Mouse (Mus musculus) midbrain, embryonic 14.5 days (tissue): Measurements from ENCODE around the gene Wdr78. TPM values are rescaled to one million over a fixed set of nuclear protein-coding genes. Genes with fewer than 3 reads are reported as not detected.

ENCODE experiments used
- ATAC-seq: fragments of 200-750 bp; cut with Nextera tagmentation; 2 replicates; pipeline ENCODE4 v1.8.0; 2017; ENCODE audit warnings: moderate number of reproducible peaks, moderate library complexity; ENCODE audit not compliant: low FRiP score, low TSS enrichment
- DNase-seq: peaks from one replicate; pipeline ENCODE4 v3.0.0-alpha.2; 2015
- H3K27ac ChIP-seq: fragments of 300-500 bp; sonication (generic); replicated peaks from 2 replicates; pipeline ENCODE4 v1.5.1; 2014; ENCODE audit warnings: mild to moderate bottlenecking, low read depth, low read length, moderate library complexity
- H3K27me3 ChIP-seq: fragments of 300-500 bp; sonication (generic); 2 replicates; pipeline ENCODE4 v1.6.1; 2014; ENCODE audit warnings: low read length, control low read depth, mixed read lengths; ENCODE audit not compliant: control insufficient read depth, insufficient read depth
- H3K36me3 ChIP-seq: fragments of 300-500 bp; sonication (generic); 2 replicates; pipeline ENCODE4 v1.6.1; 2014; ENCODE audit warnings: low read length, control low read depth; ENCODE audit not compliant: control insufficient read depth, insufficient read depth
- H3K4me1 ChIP-seq: fragments of 300-500 bp; sonication (generic); 2 replicates; pipeline ENCODE4 v1.6.1; 2014; ENCODE audit warnings: mild to moderate bottlenecking, antibody characterized with exemption, low read length, control low read depth; ENCODE audit not compliant: control insufficient read depth, insufficient read depth
- H3K4me2 ChIP-seq: fragments of 300-500 bp; sonication (generic); 2 replicates; pipeline ENCODE4 v1.6.1; 2014; ENCODE audit warnings: mild to moderate bottlenecking, low read length, moderate library complexity
- H3K4me3 ChIP-seq: fragments of 300-500 bp; sonication (generic); replicated peaks from 2 replicates; pipeline ENCODE4 v1.5.1; 2014; ENCODE audit warnings: low read depth, low read length
- H3K9ac ChIP-seq: fragments of 300-500 bp; sonication (generic); replicated peaks from 2 replicates; pipeline ENCODE4 v1.6.1; 2014; ENCODE audit warnings: mild to moderate bottlenecking, low read length, moderate library complexity
- H3K9me3 ChIP-seq: fragments of 300-500 bp; sonication (generic); 2 replicates; pipeline ENCODE4 v1.6.1; 2016; ENCODE audit warnings: low read length, control low read depth, mixed read lengths; ENCODE audit not compliant: control insufficient read depth
- WGBS: fragments of 180-500 bp; shearing (Covaris S2); extraction: QIAGEN DNeasy Blood & Tissue Kit; methylation state at CpG from one replicate; pipeline ENCODE4 v1.1.7; 2014; 5-methylcytosine and 5-hydroxymethylcytosine counted together
- polyA plus RNA-seq: library from polyadenylated mRNA; unstranded; fragments of >200 nt; fragmentation: Nextera tagmentation; extraction: Ambion mirVana; gene quantifications from 2 replicates; pipeline ENCODE4 v1.2.1, GENCODE M21; 2014

Wdr78 gene
- polyA plus RNA-seq, 1 experiment from 2014 or later = 5.3 TPM

DNA sequence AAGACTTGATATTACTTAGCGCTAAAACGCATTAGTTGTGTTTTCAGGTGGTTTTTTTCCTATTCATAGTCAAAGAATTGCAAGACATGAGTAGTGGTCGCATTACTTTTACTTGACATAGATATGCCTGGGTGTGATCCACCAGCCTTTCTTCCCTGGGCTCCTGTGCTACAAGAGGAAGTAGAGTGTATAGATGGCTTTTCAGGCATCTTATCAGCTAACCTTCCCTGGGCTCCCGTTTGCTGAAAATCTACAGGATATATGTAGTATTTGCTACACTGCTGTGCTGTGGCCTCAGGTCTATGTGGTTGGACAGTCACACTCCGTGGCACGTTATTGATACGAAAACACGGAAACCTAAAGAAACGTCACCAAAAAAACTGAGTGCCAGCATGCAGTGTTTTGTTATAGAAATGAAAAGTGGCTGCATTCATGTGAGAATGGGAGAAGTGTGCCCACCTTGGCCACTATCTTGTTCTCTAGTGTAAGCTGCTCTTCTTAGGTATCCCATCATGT lies 6.6 kb upstream of the Wdr78 start:
- Histone ChIP-seq H3K9me3 (no peaks in the 10 kb centered on the region), H3K9ac (no peak overlapping the region), H3K36me3 (peaks cover 4% of the 10 kb centered on the region; the same call in 1 of the 2 replicates), H3K27ac (no peak overlapping the region), H3K4me2 (0 out of 2 replicates have a peak overlapping the region, but pooled peaks have one; percentile 92), H3K4me3 (no peak overlapping the region), H3K27me3 (no peaks in the 10 kb centered on the region), H3K4me1 (peaks cover 10% of the 10 kb centered on the region)
- ATAC-seq (no peak), DNase-seq (no peak)
- WGBS = 87% methylated on average over 9 of the region's 9 CpGs

DNA sequence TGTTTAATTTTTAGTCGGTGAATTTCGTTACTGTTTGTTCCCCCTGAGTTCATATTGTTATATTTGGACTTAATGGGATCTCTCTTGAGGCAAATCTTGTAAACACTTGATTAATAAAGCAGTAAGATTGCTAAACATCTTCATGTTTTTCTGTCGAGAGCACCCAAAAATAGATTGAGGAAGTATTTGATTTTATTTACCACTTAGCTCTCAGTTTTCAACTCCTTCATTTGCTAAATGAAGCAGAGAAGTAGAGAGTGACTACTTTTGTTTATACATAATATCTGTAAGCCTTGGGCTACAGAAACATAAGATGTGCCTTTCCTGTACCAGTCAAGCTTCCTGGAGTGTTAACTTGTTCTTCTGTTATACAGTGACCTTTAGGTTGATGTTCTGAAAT lies 6.0 kb upstream of the Wdr78 start:
- H3K9me3 ChIP-seq = no peaks in the 10 kb centered on the region
- peaks cover 15% of the 10 kb centered on the region for H3K4me1 ChIP-seq
- DNase-seq (no peak), ATAC-seq (no peak)
- no peak overlapping the region for H3K9ac ChIP-seq
- peaks cover 4% of the 10 kb centered on the region; the same call in 1 of the 2 replicates for H3K36me3 ChIP-seq
- 42% methylated on average over 3 of the region's 3 CpGs for WGBS
- H3K27me3 ChIP-seq = no peaks in the 10 kb centered on the region
- peak overlapping the region; percentile 92 for H3K4me2 ChIP-seq
- peak overlapping the region; percentile 83; the same call in 1 of the 2 replicates for H3K4me3 ChIP-seq
- no peak overlapping the region for H3K27ac ChIP-seq

DNA sequence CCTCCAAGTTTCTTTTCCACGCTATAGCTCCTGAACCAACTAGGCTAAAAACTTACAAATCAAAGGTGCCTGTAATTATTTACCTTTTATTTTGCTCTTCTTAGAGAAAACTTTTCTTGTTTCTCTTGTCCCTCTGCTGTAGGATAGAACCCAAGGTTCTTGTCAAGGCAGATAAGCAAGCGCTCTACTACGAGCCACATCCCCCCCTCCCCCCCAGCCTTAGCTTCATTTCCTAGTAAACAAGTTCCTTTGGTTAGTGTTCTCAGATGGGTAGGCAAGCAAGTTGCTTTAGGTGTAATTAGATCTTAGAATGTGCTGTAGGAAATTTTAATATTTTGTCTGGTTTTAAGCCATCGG lies 5.7 kb upstream of the Wdr78 start:
- Histone ChIP-seq H3K27me3 (no peaks in the 10 kb centered on the region), H3K9me3 (no peaks in the 10 kb centered on the region), H3K9ac (peak overlapping the region; percentile 74), H3K4me3 (peak overlapping the region; percentile 83), H3K36me3 (peaks cover 4% of the 10 kb centered on the region; the same call in 1 of the 2 replicates), H3K4me1 (peaks cover 19% of the 10 kb centered on the region), H3K4me2 (peak overlapping the region; percentile 92), H3K27ac (peak overlapping the region; percentile 77; the same call in 1 of the 2 replicates)
- 18% methylated on average over 4 of the region's 4 CpGs for WGBS
- DNase-seq (peak; percentile 6), ATAC-seq (no peak)

GRCm38 (mm10) chr4:103119229-103120027 lies 5.1 kb upstream of the Wdr78 start:
- Histone ChIP-seq H3K9ac (peak overlapping the region; percentile 74), H3K4me3 (peak overlapping the region; percentile 83), H3K4me2 (peak overlapping the region; percentile 92), H3K36me3 (peaks cover 4% of the 10 kb centered on the region; the same call in 1 of the 2 replicates), H3K27me3 (no peaks in the 10 kb centered on the region), H3K9me3 (no peaks in the 10 kb centered on the region), H3K27ac (peak overlapping the region; percentile 77), H3K4me1 (peaks cover 21% of the 10 kb centered on the region)
- peak; percentile 88 for DNase-seq
- peak; percentile 66 for ATAC-seq
- WGBS = under 1% methylated on average over 104 of the region's 111 CpGs

- Histone ChIP-seq H3K27me3 (no peaks in the 10 kb centered on the region), H3K36me3 (peaks cover 4% of the 10 kb centered on the region; the same call in 1 of the 2 replicates), H3K4me3 (peak overlapping the region; percentile 83), H3K9ac (peak overlapping the region; percentile 74), H3K27ac (peak overlapping the region; percentile 77), H3K4me2 (peak overlapping the region; percentile 92), H3K4me1 (peaks cover 21% of the 10 kb centered on the region), H3K9me3 (no peaks in the 10 kb centered on the region)
- DNase-seq = no peak
- ATAC-seq = no peak
- WGBS = under 1% methylated on average over 15 of the region's 15 CpGs
Observed at GRCm38 (mm10) chr4:103118888-103119228, 4.5 kb upstream of the Wdr78 start.

DNA sequence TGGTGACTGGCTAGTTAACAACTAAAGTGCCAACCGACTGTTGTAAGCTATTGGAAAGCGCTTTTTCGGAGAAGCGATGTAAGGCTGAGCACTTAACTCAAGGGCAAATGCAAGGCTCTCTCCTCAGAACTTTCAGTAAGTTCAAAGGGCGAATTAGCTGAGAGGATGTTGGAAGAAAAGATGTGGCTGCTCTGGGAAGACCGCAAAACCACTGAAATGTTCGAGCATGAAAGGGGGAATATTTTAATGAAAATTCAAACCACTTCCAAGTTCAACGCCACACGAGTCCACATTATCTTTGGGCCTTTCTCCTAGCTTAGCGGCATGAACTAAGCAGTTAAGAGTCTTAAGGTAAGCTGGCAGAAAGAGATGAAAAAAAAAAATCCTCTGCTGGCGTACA lies 953 bp downstream of the Wdr78 start:
- Histone ChIP-seq H3K36me3 (peaks cover 7% of the 10 kb centered on the region), H3K9me3 (no peaks in the 10 kb centered on the region), H3K9ac (peak overlapping the region; percentile 72), H3K4me2 (peak overlapping the region; percentile 78), H3K4me3 (peak overlapping the region; percentile 68), H3K27ac (peak overlapping the region; percentile 99; the same call in 1 of the 2 replicates), H3K27me3 (no peaks in the 10 kb centered on the region), H3K4me1 (peaks cover 21% of the 10 kb centered on the region)
- ATAC-seq = no peak
- 8% methylated on average over 11 of the region's 11 CpGs for WGBS
- DNase-seq = no peak

DNA sequence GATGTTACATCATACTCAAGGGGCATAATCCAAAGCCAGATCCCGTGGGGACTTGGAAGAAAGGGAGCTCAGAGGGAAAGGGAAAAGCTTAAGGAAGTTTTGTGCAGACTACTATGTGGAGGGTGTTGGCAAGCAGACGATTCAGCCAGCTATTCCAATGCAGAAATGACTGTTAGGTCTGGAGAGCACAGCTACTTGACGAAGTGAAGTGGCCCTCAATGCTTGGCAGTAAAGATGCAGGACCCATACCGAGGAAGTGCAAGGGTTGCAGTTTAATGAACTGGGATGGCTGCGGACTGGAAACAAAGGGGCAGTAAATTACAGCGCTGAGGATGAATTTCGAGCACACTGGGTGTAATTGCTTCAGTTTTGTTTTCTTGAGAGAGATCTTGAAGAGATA lies 1.7 kb downstream of the Wdr78 start:
- H3K9me3 ChIP-seq = no peaks in the 10 kb centered on the region
- H3K4me1 ChIP-seq = peaks cover 21% of the 10 kb centered on the region
- DNase-seq (no peak), ATAC-seq (no peak)
- WGBS = 72% methylated on average over 7 of the region's 7 CpGs
- peaks cover 7% of the 10 kb centered on the region for H3K36me3 ChIP-seq
- H3K27me3 ChIP-seq = no peaks in the 10 kb centered on the region
- no peak overlapping the region for H3K9ac ChIP-seq
- H3K4me2 ChIP-seq = peak overlapping the region; percentile 78
- H3K27ac ChIP-seq = no peak overlapping the region
- no peak overlapping the region; the same call in 1 of the 2 replicates for H3K4me3 ChIP-seq

DNA sequence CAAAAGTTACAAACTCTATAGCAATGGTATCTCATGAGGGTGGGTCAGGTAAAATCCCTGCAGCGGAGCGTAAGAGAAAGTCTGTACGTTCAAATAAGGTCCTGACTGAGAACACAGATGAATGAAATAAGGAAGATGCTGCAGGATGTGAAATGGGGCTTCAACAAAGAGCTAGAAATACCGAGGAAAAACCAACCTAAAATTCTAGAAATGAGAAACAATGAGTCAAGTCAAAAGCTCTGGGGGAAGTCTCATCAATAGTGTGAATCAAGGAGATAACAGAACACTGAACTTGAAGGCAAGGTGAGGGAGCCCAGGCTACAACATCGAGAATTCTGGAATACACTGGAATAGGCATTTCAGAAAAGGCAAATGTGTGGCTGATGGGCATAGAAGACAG lies 15.8 kb downstream of the Wdr78 start:
- Histone ChIP-seq H3K36me3 (no peaks in the 10 kb centered on the region), H3K4me2 (no peak overlapping the region), H3K9ac (no peak overlapping the region), H3K27ac (no peak overlapping the region), H3K4me3 (no peak overlapping the region), H3K4me1 (no peaks in the 10 kb centered on the region), H3K27me3 (no peaks in the 10 kb centered on the region), H3K9me3 (no peaks in the 10 kb centered on the region)
- DNase-seq = no peak
- no peak for ATAC-seq
- WGBS = 94% methylated on average over 5 of the region's 5 CpGs

DNA sequence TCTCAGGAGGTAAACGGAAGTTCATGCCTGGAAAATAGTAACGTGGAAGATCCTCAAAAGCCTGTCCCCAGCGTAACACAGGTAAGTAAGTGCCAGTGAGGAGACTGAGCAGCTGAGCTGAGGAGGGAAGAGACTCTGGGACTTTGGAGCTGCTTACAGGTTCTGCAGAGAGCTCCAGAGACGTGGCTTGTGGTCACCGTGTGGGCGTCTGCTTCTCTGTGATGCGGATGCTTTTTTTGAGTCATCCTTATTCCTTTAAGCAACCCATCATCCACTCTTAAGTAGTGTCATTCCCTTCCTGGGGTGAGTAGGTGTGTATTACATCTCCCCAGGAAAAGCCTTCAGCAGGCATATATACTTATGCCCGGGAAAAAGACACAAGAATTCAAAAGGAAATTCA lies 18.4 kb downstream of the Wdr78 start:
- no peaks in the 10 kb centered on the region for H3K9me3 ChIP-seq
- WGBS = 89% methylated on average over 8 of the region's 8 CpGs
- DNase-seq = no peak
- no peaks in the 10 kb centered on the region for H3K4me1 ChIP-seq
- no peaks in the 10 kb centered on the region for H3K27me3 ChIP-seq
- H3K36me3 ChIP-seq = no peaks in the 10 kb centered on the region
- no peak overlapping the region for H3K4me3 ChIP-seq
- H3K9ac ChIP-seq = no peak overlapping the region
- H3K27ac ChIP-seq = no peak overlapping the region
- H3K4me2 ChIP-seq = no peak overlapping the region
- no peak for ATAC-seq
